Mouse (Mus musculus): ENCODE measurements at regions not wholly inside any gene's neighbourhood (a gene's known extent, or its start where the extent isn't known, plus 50 kb on each side); places are given as distances from the start of the nearest gene placed in this dataset.

GRCm38 (mm10) chr10:95090641-95091040 is 146.0 kb upstream of the Plxnc1 start:
- no peaks in the 10 kb centered on the region for H3K9me3 ChIP-seq (replicated peaks; ENCODE audit: control insufficient read depth, low read length, poor library complexity, severe bottlenecking)
- H3K9ac ChIP-seq (ENCODE audit: low read depth, low read length), result no peak overlapping the region
- no peak overlapping the region for H3K27ac ChIP-seq (ENCODE audit: low read length)
- peaks cover 2% of the 10 kb centered on the region; the same call in 1 of the 2 replicates for H3K4me1 ChIP-seq (ENCODE audit: control insufficient read depth, insufficient read depth, low read length)
- no peaks in the 10 kb centered on the region for H3K36me3 ChIP-seq (ENCODE audit: control insufficient read depth, insufficient read depth, low read length)
- no peak overlapping the region for H3K4me2 ChIP-seq (ENCODE audit: low read length)
- no peak overlapping the region for H3K4me3 ChIP-seq (ENCODE audit: low read depth, low read length)
- WGBS, result 79% methylated on average over 4 of the region's 4 CpGs
- ATAC-seq, result no peak
- no peaks in the 10 kb centered on the region for H3K27me3 ChIP-seq (ENCODE audit: control insufficient read depth, insufficient read depth, low read depth, low read length)

- Histone ChIP-seq H3K27ac (ENCODE audit: low read length) (no peak overlapping the region), H3K4me2 (ENCODE audit: low read length) (no peak overlapping the region), H3K36me3 (ENCODE audit: control insufficient read depth, insufficient read depth, low read length) (no peaks in the 10 kb centered on the region), H3K9ac (ENCODE audit: low read depth, low read length) (no peak overlapping the region), H3K4me3 (ENCODE audit: low read depth, low read length) (no peak overlapping the region), H3K27me3 (ENCODE audit: control insufficient read depth, insufficient read depth, low read depth, low read length) (no peaks in the 10 kb centered on the region), H3K4me1 (ENCODE audit: control insufficient read depth, insufficient read depth, low read length) (peaks cover 2% of the 10 kb centered on the region; the same call in 1 of the 2 replicates), H3K9me3 (replicated peaks; ENCODE audit: control insufficient read depth, low read length, poor library complexity, severe bottlenecking) (no peaks in the 10 kb centered on the region)
- WGBS, result 88% methylated on average over 9 of the region's 9 CpGs
- no peak for ATAC-seq
These were observed 145.4 kb upstream of the Plxnc1 start for GRCm38 (mm10) chr10:95090035-95090434.

GRCm38 (mm10) chr10:95087864-95088570 is 143.4 kb upstream of the Plxnc1 start:
- Histone ChIP-seq H3K9me3 (replicated peaks; ENCODE audit: control insufficient read depth, low read length, poor library complexity, severe bottlenecking) (no peaks in the 10 kb centered on the region), H3K27ac (ENCODE audit: low read length) (no peak overlapping the region), H3K36me3 (ENCODE audit: control insufficient read depth, insufficient read depth, low read length) (no peaks in the 10 kb centered on the region), H3K4me2 (ENCODE audit: low read length) (0 out of 2 replicates have a peak overlapping the region, but pooled peaks have one; percentile 13), H3K27me3 (ENCODE audit: control insufficient read depth, insufficient read depth, low read depth, low read length) (no peaks in the 10 kb centered on the region), H3K4me3 (ENCODE audit: low read depth, low read length) (no peak overlapping the region), H3K9ac (ENCODE audit: low read depth, low read length) (no peak overlapping the region), H3K4me1 (ENCODE audit: control insufficient read depth, insufficient read depth, low read length) (peaks cover 4% of the 10 kb centered on the region)
- 36% methylated on average over 13 of the region's 13 CpGs for WGBS
- peak; percentile 92 for ATAC-seq

- H3K27ac ChIP-seq (ENCODE audit: low read length), result no peak overlapping the region
- no peaks in the 10 kb centered on the region for H3K27me3 ChIP-seq (ENCODE audit: control insufficient read depth, insufficient read depth, low read depth, low read length)
- no peak overlapping the region for H3K4me2 ChIP-seq (ENCODE audit: low read length)
- WGBS, result 60% methylated on average over 4 of the region's 4 CpGs
- ATAC-seq, result no peak
- no peak overlapping the region for H3K9ac ChIP-seq (ENCODE audit: low read depth, low read length)
- peaks cover 4% of the 10 kb centered on the region; the same call in 1 of the 2 replicates for H3K4me1 ChIP-seq (ENCODE audit: control insufficient read depth, insufficient read depth, low read length)
- no peaks in the 10 kb centered on the region for H3K36me3 ChIP-seq (ENCODE audit: control insufficient read depth, insufficient read depth, low read length)
- no peaks in the 10 kb centered on the region for H3K9me3 ChIP-seq (replicated peaks; ENCODE audit: control insufficient read depth, low read length, poor library complexity, severe bottlenecking)
- H3K4me3 ChIP-seq (ENCODE audit: low read depth, low read length), result no peak overlapping the region
These were observed 142.1 kb upstream of the Plxnc1 start for GRCm38 (mm10) chr10:95086755-95087154.

GRCm38 (mm10) chr10:95085688-95086268 is 141.1 kb upstream of the Plxnc1 start:
- whole genome bisulfite sequencing, result 83% methylated on average over 8 of the region's 8 CpGs

GRCm38 (mm10) chr10:95083341-95084148 is 138.9 kb upstream of the Plxnc1 start:
- whole genome bisulfite sequencing, result 67% methylated on average over 14 of the region's 14 CpGs
- no peaks in the 10 kb centered on the region for H3K9me3 ChIP-seq (replicated peaks; ENCODE audit: control insufficient read depth, low read length, poor library complexity, severe bottlenecking)
- no peaks in the 10 kb centered on the region for H3K27me3 ChIP-seq (ENCODE audit: control insufficient read depth, insufficient read depth, low read depth, low read length)
- H3K4me3 ChIP-seq (ENCODE audit: low read depth, low read length), result no peak overlapping the region
- no peaks in the 10 kb centered on the region for H3K36me3 ChIP-seq (ENCODE audit: control insufficient read depth, insufficient read depth, low read length)
- peaks cover 4% of the 10 kb centered on the region; the same call in 1 of the 2 replicates for H3K4me1 ChIP-seq (ENCODE audit: control insufficient read depth, insufficient read depth, low read length)
- H3K27ac ChIP-seq (ENCODE audit: low read length), result no peak overlapping the region
- H3K9ac ChIP-seq (ENCODE audit: low read depth, low read length), result no peak overlapping the region
- ATAC-seq, result no peak
- no peak overlapping the region for H3K4me2 ChIP-seq (ENCODE audit: low read length)

More at GRCm38 (mm10) chr10:95085688-95086268, 141.1 kb upstream of the Plxnc1 start:
- Histone ChIP-seq H3K9ac (ENCODE audit: low read depth, low read length) (no peak overlapping the region), H3K4me2 (ENCODE audit: low read length) (no peak overlapping the region), H3K9me3 (replicated peaks; ENCODE audit: control insufficient read depth, low read length, poor library complexity, severe bottlenecking) (no peaks in the 10 kb centered on the region), H3K27me3 (ENCODE audit: control insufficient read depth, insufficient read depth, low read depth, low read length) (no peaks in the 10 kb centered on the region), H3K4me3 (ENCODE audit: low read depth, low read length) (no peak overlapping the region), H3K4me1 (ENCODE audit: control insufficient read depth, insufficient read depth, low read length) (peaks cover 4% of the 10 kb centered on the region; the same call in 1 of the 2 replicates), H3K27ac (ENCODE audit: low read length) (no peak overlapping the region), H3K36me3 (ENCODE audit: control insufficient read depth, insufficient read depth, low read length) (no peaks in the 10 kb centered on the region)
- no peak for ATAC-seq

- H3K9me3 ChIP-seq (replicated peaks; ENCODE audit: control insufficient read depth, low read length, poor library complexity, severe bottlenecking), result no peaks in the 10 kb centered on the region
- no peak overlapping the region for H3K9ac ChIP-seq (ENCODE audit: low read depth, low read length)
- no peak for ATAC-seq
- no peak overlapping the region for H3K4me3 ChIP-seq (ENCODE audit: low read depth, low read length)
- no peak overlapping the region for H3K27ac ChIP-seq (ENCODE audit: low read length)
- H3K27me3 ChIP-seq (ENCODE audit: control insufficient read depth, insufficient read depth, low read depth, low read length), result no peaks in the 10 kb centered on the region
- no peaks in the 10 kb centered on the region for H3K36me3 ChIP-seq (ENCODE audit: control insufficient read depth, insufficient read depth, low read length)
- 76% methylated on average over 5 of the region's 5 CpGs for WGBS
- no peak overlapping the region for H3K4me2 ChIP-seq (ENCODE audit: low read length)
- peaks cover 3% of the 10 kb centered on the region; the same call in 1 of the 2 replicates for H3K4me1 ChIP-seq (ENCODE audit: control insufficient read depth, insufficient read depth, low read length)
These were observed 138.0 kb upstream of the Plxnc1 start for GRCm38 (mm10) chr10:95082634-95083033.

GRCm38 (mm10) chr10:95079979-95080378 is 135.3 kb upstream of the Plxnc1 start:
- no peak overlapping the region for H3K27ac ChIP-seq (ENCODE audit: low read length)
- no peaks in the 10 kb centered on the region for H3K36me3 ChIP-seq (ENCODE audit: control insufficient read depth, insufficient read depth, low read length)
- H3K4me3 ChIP-seq (ENCODE audit: low read depth, low read length), result no peak overlapping the region
- no peaks in the 10 kb centered on the region for H3K9me3 ChIP-seq (replicated peaks; ENCODE audit: control insufficient read depth, low read length, poor library complexity, severe bottlenecking)
- peaks cover 5% of the 10 kb centered on the region; the same call in 1 of the 2 replicates for H3K4me1 ChIP-seq (ENCODE audit: control insufficient read depth, insufficient read depth, low read length)
- WGBS, result 90% methylated on average over 5 of the region's 5 CpGs
- ATAC-seq, result no peak
- H3K27me3 ChIP-seq (ENCODE audit: control insufficient read depth, insufficient read depth, low read depth, low read length), result no peaks in the 10 kb centered on the region
- H3K4me2 ChIP-seq (ENCODE audit: low read length), result no peak overlapping the region
- H3K9ac ChIP-seq (ENCODE audit: low read depth, low read length), result no peak overlapping the region

Measured in midbrain, embryonic 16.5 days (tissue).